Mouse (Mus musculus) adrenal gland, adult 8-10 months (tissue): ENCODE results near the gene Osbpl6. TPM values are rescaled to one million over a fixed set of nuclear protein-coding genes. Genes with fewer than 3 reads are reported as not detected.

Experiments used
- DNase-seq: peaks from one replicate; pipeline ENCODE4 v3.0.0; 2022
- microRNA-seq, 2 experiments: library from miRNA; unstranded; fragments of <30 nt; microRNA quantifications; one replicate each; pipeline ENCODE4 v1.2.0; 2022
- total RNA-seq, 4 experiments: library from RNA; stranded (reverse); gene quantifications; 2 replicates each; pipeline ENCODE4 v1.2.4; 2022

Gene Osbpl6
- total RNA-seq, 4 experiments from 2014 or later, result 25.8 to 37.9 (median 27.9) TPM

DNA sequence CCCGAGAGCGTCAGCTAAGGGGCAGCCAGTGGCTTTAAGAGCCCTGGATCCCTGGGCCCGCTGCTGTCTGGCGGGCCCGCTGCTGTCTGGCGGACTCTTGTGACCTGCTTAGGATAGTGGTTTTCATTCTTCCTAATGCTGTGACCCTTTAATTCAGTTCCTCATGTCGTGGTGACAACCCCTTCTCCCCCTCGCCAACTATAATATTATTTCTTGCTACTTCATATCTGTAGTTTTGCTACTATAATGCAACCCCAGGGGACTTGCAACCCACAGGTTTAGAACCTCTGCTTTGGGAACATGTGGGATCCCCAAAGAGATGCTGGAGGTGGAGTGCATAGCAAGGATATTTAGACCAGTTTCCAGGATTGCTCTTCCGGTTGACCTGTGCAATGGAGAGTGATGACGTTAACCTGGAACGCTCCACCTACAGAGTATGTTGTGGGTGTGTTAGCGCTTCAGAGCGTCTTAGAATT, 242.4 kb downstream of the Osbpl6 start:
- DNase-seq, result no peak

Small RNA genes lying within 50 kb of the gene (microRNA-seq; reads per million reads assigned to microRNA genes)
- gene Gm23164, result 0 reads per million in 2 experiments

Other genes starting within 250 kb of the Osbpl6 start
- under 1 TPM in 3 of 4 experiments, not detected in 1; 0.12 to 0.43 (median 0.22) TPM for gene Pde11a, start 67.7 kb upstream of the Osbpl6 start, total RNA-seq
- gene Cyct, start 46.1 kb upstream of the Osbpl6 start, total RNA-seq, result not detected
- 10 to 100 TPM; 45.2 to 63.1 (median 51.5) TPM for gene Rbm45, start 36.5 kb upstream of the Osbpl6 start, total RNA-seq
- 10 to 100 TPM; 26.5 to 32.4 (median 28.1) TPM for gene Prkra, start 241.5 kb downstream of the Osbpl6 start, total RNA-seq
- gene Pjvk, start 242.0 kb downstream of the Osbpl6 start, total RNA-seq, result not detected